ENCODE assay signal across 8 mouse cellular contexts in the genomic region with DNA sequence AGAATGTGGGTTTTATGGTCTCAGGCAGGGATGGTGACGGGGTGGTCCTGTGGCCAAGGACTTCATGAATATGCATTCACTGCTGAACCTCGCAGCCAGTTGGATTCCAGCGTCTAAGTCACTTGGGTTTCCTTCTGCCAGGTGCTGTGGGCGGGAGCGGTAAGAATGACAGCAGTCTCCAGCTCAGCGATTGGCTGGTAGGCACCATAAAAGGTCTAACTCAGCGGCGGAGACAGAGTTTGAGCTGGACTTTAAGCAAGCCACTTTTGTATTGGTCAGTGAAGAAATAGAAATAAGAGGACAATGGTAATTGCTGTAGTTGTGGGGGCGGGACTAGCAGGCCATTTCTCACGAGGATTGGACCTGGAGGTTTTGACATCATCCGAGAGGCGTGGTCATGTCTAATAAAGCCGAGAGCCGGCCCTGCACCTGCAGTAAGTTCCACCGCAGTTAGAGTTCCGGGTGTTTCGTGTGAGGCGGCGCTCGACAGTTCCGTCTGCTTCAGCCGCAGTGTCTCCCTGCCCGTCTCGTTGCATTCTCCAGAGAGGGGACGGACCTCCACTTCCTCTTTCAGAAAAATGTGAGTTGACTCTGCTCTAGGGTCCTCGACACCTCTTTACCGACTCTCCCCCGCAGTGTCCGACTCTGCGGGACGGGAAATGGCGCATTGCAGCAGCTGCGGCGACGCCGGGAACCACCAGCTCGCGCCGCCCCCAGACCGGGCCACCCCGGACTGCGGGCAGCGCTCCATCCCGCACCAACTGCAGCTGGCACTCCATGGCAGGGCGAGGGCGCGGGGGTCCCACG. TPM values are rescaled to one million over a fixed set of nuclear protein-coding genes. Genes with fewer than 3 reads are reported as not detected.
DNase-seq lines count a peak whose midpoint lies in the region; ATAC-seq lines count a peak whose summit lies in the region.

Vamp1 (plus strand) TSS at position 404 of the 807 bp plus-strand sequence.

- DNase-seq in adrenal gland, adult 18-20 months (ENCODE audit: low spot score in 2 of 2), result peak; percentile 94 to 97
- peak; percentile 97 for DNase-seq in embryo, embryonic 11 days
- peak; percentile 90 for DNase-seq in gastrocnemius, postnatal 25 days
- DNase-seq in intestine, embryonic 14.5 days (ENCODE audit: low spot score), result peak; percentile 92
- peak; percentile 95 to 99 for DNase-seq in left cerebral cortex, postnatal 14 days (ENCODE audit: low spot score in 2 of 2)
- peak; percentile 94 for DNase-seq in mesoderm, embryonic 11.5 days (ENCODE audit: low read depth, low spot score)
- DNase-seq in right cerebral cortex, postnatal 36 days (ENCODE audit: low spot score in 2 of 2), result peak; percentile 93 to 96
- peak; percentile 96 for DNase-seq in yolk sac, embryonic 10.5 days (ENCODE audit: low spot score)

- ATAC-seq in intestine, embryonic 14.5 days (replicated peaks; ENCODE audit: low FRiP score, low TSS enrichment, low read depth), result peak; percentile 97

- no peaks in the 10 kb centered on the region for H3K36me3 ChIP-seq in intestine, embryonic 14.5 days (ENCODE audit: control insufficient read depth, insufficient read depth, low read length)

- peak within 1 kb of the TSS; percentile 64 for H3K9ac ChIP-seq in intestine, embryonic 14.5 days (ENCODE audit: low read length)

- peak within 1 kb of the TSS; percentile 65 for H3K4me3 ChIP-seq in intestine, embryonic 14.5 days (ENCODE audit: low read depth, low read length)

- H3K4me2 ChIP-seq in intestine, embryonic 14.5 days (ENCODE audit: low read length), result peak within 1 kb of the TSS; percentile 97

- H3K27ac ChIP-seq in intestine, embryonic 14.5 days (ENCODE audit: low read depth), result peak within 1 kb of the TSS; percentile 75

- H3K9me3 ChIP-seq in intestine, embryonic 14.5 days (ENCODE audit: control insufficient read depth, low read length), result no peaks in the 10 kb centered on the region

- WGBS in intestine, embryonic 14.5 days, result under 1% methylated on average over 48 of the region's 48 CpGs

- H3K4me1 ChIP-seq in intestine, embryonic 14.5 days (replicated peaks; ENCODE audit: control insufficient read depth, insufficient read depth, low read length), result no peaks in the 10 kb centered on the region; the same call in 1 of the 2 replicates

- H3K27me3 ChIP-seq in intestine, embryonic 14.5 days (replicated peaks; ENCODE audit: control insufficient read depth, insufficient read depth, low read length), result peaks cover 16% of the 10 kb centered on the region

- intact Hi-C loops in left cerebral cortex, postnatal 14 days (cut with DNase I), result no loop called here

RNA-seq across cellular contexts. Expression of gene Vamp1, which starts in this region (rescaled TPM):
- total RNA-seq in adrenal gland, adult 18-20 months (2021), result 10 to 100 TPM; 33.5 to 39.1 TPM
- 10 to 100 TPM; 17.5 to 19.2 TPM for total RNA-seq in gastrocnemius, postnatal 25 days (2021)
- polyA plus RNA-seq in intestine, embryonic 14.5 days (2014; fragmentation: Nextera tagmentation; extraction: Ambion mirVana), result 2.5 and 2.7 TPM in 2 replicates
- 10 to 100 TPM; 46.0 to 46.6 TPM for total RNA-seq in left cerebral cortex, postnatal 14 days (2021)

Comparison
In these comparisons a context has a peak if more than half of its experiments do, and no peak if none do; other contexts are left out.
1. Peak in every context shown above with its lines: DNase-seq, ATAC-seq, H3K4me3 ChIP-seq and H3K27ac ChIP-seq.